Mouse (Mus musculus): ENCODE data around the gene Taok1.

The Taok1 gene

DNA sequence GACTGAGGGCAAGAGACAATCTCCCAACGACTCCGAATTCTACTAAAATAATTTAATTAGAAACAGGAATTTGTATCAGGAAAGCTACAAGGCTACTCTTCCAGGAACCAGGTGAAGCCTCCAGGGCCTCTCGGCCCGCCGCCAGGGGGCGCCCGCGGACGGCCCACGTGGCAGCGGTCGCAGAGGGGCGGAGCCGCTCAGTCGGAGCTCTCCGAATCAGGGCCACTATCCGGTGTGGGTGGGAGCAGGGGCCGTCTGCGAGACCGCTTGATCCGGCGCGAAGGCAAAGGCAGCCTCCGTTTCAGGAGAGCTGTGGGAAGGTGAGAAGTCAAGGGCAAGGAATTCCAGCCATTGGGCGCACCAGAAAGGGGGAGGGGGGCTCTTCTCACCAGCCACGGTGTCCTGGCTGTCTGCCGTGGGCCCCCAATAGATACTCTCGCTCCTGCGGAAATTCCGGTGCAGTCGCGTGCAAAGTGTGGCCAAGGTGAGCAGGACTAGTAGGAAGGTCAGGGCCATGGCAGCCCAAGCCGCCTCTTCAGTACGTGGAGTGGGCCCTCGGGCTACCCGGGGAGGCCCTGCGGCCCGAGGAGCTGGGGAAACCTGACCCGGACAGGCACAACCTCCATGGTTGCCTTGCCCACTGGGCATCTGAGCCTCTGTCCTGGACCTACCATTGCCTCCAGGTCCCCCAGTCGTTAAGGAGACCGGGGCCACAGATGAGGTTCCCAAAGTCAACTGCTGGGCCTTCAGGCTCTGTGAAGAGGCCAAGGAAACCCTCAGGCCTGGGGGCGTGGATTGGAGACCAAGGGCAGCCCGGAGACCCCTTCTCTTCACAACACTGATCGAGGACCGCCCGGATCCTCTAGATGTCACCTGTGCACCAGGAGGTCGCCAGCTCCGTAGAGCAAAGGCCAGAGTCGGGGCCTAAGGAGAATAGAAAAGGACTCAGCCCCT, 99.3 kb downstream of the Taok1 start:
- peak; percentile 82 to 83 for DNase-seq (ENCODE audit: low spot score in 2 of 2)

GRCm38 (mm10) chr11:77507426-77507825, 100.2 kb downstream of the Taok1 start:
- DNase-seq (ENCODE audit: low spot score in 2 of 2): no peak

GRCm38 (mm10) chr11:77506941-77507340, 100.7 kb downstream of the Taok1 start:
- DNase-seq (ENCODE audit: low spot score in 2 of 2): no peak

DNA sequence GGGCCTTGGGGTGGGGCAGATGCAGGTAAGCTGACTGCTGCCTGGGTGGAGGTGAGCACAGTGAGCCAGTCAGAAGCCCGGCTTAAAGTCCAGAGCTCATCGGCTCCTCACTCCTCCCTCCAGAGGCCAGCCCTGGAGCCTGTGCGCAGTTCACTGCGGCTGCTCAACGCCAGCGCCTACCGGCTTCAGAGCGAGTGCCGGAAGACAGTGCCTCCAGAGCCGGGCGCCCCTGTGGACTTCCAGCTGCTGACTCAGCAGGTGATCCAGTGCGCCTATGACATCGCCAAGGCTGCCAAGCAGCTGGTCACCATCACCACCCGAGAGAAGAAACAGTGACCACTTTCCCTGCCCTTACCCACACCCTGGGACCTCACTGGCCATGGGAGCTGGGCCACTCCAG, 101.3 kb downstream of the Taok1 start:
- DNase-seq (ENCODE audit: low spot score in 2 of 2): no peak

DNA sequence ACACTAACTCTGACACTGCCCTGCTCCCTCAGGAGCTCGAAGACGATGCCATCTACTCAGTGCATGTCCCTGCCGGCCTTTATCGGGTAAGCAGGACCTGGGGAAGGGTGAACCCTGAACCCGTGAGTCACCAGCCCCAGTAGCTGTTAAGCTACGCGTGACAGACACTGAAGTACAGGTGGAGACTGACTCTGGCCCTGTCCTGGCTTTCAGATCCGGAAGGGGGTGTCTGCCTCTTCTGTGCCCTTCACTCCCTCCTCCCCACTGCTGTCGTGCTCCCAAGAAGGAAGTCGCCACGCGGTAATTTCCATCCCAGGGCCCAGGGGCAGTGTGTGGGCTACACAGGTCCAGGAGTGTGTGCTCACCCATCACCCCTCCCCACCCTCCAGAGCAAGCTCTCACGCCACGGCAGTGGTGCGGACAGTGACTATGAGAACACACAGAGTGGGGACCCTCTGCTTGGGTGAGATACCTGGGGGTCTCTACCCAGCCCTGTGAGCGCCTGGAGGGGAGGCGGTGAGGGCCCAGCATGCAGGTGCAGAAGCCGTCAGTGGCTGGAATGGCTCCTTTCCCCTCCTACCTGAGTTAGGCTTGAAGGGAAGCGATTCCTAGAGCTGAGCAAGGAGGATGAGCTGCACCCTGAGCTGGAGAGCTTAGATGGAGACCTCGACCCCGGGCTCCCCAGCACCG, 102.2 kb downstream of the Taok1 start:
- no peak for DNase-seq (ENCODE audit: low spot score in 2 of 2)

- no peak for DNase-seq (ENCODE audit: low spot score in 2 of 2)
Observed at GRCm38 (mm10) chr11:77504377-77504776, 103.2 kb downstream of the Taok1 start.

DNA sequence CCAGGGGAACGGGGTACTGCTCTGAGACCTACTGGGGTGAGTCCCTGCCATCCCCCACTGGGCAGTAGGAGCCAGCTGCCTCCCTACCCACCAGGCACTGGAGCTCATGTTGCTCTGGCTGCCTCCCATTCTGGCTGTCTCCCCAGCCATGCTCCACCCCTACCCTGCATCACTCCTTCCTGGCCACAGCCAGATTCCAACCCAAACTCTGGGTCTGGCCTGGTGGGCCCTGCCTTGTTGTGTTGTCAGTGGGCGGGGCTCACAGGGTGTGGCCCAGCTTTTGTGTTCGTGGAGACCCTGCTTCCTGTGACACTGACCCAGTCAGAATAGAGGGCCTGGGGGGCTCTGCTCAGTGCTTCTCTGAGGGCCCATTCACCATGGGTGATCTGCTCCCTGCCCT, 104.1 kb downstream of the Taok1 start:
- DNase-seq (ENCODE audit: low spot score in 2 of 2): no peak

GRCm38 (mm10) chr11:77502481-77502880, 105.1 kb downstream of the Taok1 start:
- no peak for DNase-seq (ENCODE audit: low spot score in 2 of 2)

DNA sequence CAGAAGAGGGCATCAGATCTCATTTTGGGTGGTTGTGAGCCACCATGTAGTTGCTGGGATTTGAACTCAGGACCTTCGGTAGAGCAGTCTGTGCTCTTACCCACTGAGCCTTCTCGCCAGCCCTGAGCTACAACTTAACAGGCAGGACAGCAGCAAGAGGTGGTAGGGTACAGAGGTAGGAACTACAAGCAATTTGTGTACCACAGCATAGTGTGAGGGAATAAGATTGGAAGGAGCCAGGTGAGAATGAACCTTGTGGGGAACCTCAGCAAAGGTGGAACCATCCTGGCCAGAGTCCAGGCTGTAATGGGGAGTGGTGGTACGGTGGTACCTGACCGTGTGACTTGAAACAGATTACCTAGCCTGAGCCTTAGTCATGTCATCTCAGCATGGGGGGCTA, 105.6 kb downstream of the Taok1 start:
- DNase-seq (ENCODE audit: low spot score in 2 of 2): no peak

DNA sequence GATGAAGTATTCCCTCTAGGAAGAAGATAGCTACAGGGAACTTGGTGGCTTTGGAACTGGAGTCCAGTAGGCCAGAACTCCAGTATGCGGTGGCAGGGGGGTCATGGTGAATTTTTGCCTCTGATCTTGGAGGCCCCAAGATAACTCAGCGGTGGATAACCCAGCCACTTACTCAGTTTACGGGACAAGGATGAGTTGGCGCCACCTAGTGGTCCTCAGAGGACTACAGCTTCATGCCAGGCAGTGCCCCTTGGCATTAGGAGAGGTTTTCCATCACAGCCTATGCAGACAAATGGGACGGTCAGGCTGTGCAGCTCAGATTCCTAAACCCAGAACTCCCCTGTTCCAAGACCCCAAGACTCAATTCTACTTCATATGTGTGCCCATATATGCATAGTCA, 106.2 kb downstream of the Taok1 start:
- DNase-seq (ENCODE audit: low spot score in 2 of 2): peak; percentile 84 to 90

- DNase-seq (ENCODE audit: low spot score in 2 of 2): peak in 1 of 2 experiments; percentile 57
Observed at GRCm38 (mm10) chr11:77500361-77501325, 107.0 kb downstream of the Taok1 start.

GRCm38 (mm10) chr11:77499354-77499753, 108.3 kb downstream of the Taok1 start:
- DNase-seq (ENCODE audit: low spot score in 2 of 2): no peak

DNA sequence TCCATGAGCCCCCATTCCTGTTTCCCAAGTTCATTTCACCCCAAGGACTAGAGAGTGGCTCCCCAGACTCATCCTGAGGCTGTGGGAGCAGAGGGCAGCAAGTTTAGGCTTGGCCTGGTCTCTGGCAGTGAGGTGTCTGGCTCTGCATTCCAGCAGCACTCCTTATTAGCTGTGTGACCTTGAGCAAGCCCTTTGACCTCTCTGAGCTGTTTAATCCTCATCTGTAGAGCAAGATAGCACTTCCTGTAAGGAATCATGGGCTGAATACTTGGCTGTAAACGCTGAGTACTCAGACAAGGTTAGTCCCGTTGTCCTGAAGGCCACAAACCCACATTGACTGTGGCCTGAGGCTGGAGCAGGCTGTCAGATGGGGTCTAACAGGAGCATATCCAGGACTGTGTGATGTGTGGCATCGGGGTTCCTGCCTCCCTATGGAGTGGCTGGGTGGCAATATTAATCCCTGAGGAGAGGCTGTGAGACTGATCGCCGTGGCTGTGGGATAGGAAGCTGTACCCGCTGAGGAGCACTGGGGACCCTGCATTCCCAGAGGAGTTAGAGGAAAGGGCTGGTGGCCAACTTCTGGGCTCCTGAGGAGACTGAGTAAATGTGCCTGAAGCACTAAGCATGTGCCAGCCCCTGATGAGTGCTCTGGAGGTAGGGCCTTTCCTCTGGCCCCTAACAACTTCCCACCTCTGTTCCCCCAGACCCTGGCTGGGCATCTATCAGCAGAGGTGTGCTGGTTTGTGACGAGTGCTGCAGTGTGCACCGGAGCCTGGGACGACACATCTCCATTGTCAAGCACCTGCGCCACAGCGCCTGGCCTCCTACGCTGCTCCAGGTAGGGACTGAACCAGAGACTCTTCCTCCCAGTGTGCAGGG, 109.1 kb downstream of the Taok1 start:
- no peak for DNase-seq (ENCODE audit: low spot score in 2 of 2)

DNA sequence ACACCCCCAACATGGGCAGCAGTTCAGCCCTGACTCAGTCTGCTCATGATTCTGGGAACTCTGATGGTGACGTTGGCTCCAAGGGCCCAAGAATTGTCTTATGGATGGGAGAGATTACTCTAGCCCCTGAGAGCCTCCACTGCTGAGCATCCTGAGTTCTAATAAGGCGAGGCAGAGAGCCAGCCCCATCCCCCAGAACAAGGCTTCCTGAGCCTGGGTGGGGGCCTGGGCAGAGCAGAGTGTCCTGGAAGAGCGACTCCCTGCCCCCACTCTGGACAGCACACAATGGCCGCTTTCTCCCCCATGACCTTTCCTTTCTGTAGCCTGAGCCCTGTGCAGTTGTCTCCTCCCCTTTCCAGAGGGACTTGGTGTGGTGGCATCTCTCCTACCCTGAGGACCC, 109.8 kb downstream of the Taok1 start:
- no peak for DNase-seq (ENCODE audit: low spot score in 2 of 2)

- DNase-seq (ENCODE audit: low spot score in 2 of 2): no peak
Observed at GRCm38 (mm10) chr11:77497341-77497756, 110.3 kb downstream of the Taok1 start.

- DNase-seq (ENCODE audit: low spot score in 2 of 2): no peak
Observed at GRCm38 (mm10) chr11:77495507-77495906, 112.1 kb downstream of the Taok1 start.

- DNase-seq (ENCODE audit: low spot score in 2 of 2): no peak
Observed at GRCm38 (mm10) chr11:77494782-77495181, 112.8 kb downstream of the Taok1 start.

- no peak for DNase-seq (ENCODE audit: low spot score in 2 of 2)
Observed at GRCm38 (mm10) chr11:77494344-77494676, 113.3 kb downstream of the Taok1 start.

DNA sequence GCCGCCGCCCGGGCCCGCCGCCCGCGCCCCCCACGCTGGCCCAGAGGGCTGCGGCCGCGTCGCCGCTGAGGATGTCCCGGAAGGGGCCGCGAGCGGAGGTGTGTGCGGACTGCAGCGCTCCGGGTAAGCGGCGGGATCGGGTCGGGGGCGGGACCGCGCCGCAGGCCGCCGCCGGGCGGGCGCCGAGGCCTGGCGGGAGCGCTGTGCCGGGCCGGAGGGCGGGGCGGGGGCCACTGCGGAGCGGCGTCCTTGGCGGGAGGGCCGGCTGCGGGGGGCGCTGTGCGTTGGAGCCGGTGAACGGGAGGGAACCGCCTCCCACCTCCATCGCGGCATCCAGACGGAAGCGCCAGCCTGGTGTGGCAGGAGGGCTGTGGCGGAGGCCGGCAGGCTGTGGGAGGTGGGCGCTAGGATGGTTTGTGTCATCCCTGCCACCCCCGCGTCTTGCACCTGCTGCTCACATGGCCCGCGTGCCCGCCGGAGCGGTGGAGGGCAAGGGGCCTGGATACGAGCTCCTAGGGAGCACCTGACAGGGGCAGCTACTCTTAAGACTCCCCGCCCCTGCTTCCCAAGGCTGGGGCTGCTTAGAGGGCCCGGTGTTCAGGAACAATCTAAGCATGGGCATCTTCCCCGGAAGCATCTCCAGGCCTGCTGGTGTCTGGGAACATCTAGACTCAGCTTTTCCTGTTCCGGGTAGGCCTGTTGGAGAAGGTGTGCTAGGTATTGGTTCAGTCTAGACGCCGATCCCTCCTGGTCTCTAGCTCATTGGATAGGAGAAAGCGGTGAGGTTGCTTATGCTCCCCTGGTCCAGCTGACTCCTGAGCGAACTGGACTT, 113.9 kb downstream of the Taok1 start, which contains the start of gene Git1:
Gene Git1 (plus strand): TSS at position 51 of the 832 bp plus-strand sequence.
- DNase-seq (ENCODE audit: low spot score in 2 of 2): peak in 1 of 2 experiments; percentile 65

GRCm38 (mm10) chr11:77492911-77493332, 114.7 kb downstream of the Taok1 start:
- peak; percentile 90 for DNase-seq (ENCODE audit: low spot score in 2 of 2)

Measured in right cerebral cortex, adult 2 months (tissue).